Mouse (Mus musculus) stomach, postnatal 0 days (tissue): Measurements from ENCODE around the gene Tshr.

Experiments used
- CTCF ChIP-seq: IDR thresholded peaks from 2 replicates; pipeline ENCODE4 v1.5.1; 2016; ENCODE audit warnings: antibody characterized with exemption, low read depth, mild to moderate bottlenecking, moderate library complexity
- EP300 ChIP-seq: optimal IDR thresholded peaks from 2 replicates; pipeline ENCODE3; 2016; ENCODE audit warnings: antibody characterized with exemption

DNA sequence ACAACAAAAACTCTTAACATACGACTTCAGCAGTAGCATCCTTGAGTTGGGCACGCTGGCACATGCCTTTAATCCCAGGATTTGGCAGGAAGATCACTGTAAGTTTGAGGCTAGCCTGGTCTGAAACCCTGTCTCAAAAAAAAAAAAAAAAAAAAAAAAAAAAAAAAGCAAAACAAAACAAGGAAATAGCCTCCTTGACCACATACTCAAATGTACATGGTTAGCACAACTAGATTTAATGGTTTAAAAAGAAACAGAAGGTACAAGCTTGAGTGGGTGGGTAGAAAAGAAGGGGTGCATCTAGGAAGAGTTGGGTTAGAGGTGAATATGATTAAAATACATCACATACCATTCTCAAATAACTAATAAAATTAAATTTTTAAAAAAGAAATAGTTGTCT lies 187.3 kb downstream of the Tshr start:
- TF ChIP-seq CTCF (no peak), EP300 (no peak)
